Mouse (Mus musculus) large intestine, adult 2 months (tissue): ENCODE results near the gene St6galnac4. TPM values are rescaled to one million over a fixed set of nuclear protein-coding genes. Genes with fewer than 3 reads are reported as not detected.

Experiments
- DNase-seq: peaks from one replicate; pipeline ENCODE4 v3.0.0-alpha.2; 2012; ENCODE audit warnings: low read depth, low spot score
- WGBS: fragments of 180-500 bp; shearing (Covaris S2); methylation state at CpG from one replicate; pipeline ENCODE4 v1.1.7; 2018; 5-methylcytosine and 5-hydroxymethylcytosine counted together
- polyA plus RNA-seq: library from polyadenylated mRNA; depleted of rRNA; stranded (reverse); fragments of >200 nt; gene quantifications from 2 replicates; pipeline ENCODE4 v1.2.3, GENCODE M21; 2012; rRNA removed

Gene St6galnac4
- polyA plus RNA-seq, result 7.7 and 8.4 TPM in 2 replicates

DNA sequence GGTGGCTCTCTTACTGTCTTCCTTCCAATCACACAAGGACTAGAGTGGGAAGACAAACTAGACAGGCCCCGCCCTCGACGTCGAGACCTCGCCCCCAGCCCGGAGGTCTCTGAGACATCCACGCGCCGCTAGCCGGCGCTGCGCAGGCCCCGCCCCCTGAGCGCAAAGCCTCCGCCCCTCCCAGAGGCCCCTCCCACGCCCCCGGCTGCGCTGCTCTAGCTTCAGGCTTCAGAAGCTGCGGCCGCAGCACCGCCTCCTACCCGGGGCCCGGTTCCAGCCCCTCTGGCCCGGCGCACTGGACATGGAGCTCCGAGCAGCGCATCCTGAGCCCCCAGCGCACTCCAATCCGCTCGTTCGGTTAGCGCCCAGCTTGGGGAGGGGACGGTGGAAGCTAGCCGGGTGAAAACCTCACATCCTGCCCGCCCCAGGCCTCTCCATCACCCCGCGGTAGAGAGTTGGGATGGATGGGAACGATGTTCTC, at the start of gene St6galnac4:
Gene St6galnac4, plus strand, starts transcription at position 225 of the 481 bp plus-strand sequence.
- WGBS, result 1% methylated on average over 38 of the region's 38 CpGs
- no peak for DNase-seq

- 21% methylated on average over 9 of the region's 9 CpGs for WGBS
- DNase-seq, result no peak
Observed at GRCm38 (mm10) chr2:32537360-32537905, 49.5 kb upstream of the St6galnac4 start.

DNA sequence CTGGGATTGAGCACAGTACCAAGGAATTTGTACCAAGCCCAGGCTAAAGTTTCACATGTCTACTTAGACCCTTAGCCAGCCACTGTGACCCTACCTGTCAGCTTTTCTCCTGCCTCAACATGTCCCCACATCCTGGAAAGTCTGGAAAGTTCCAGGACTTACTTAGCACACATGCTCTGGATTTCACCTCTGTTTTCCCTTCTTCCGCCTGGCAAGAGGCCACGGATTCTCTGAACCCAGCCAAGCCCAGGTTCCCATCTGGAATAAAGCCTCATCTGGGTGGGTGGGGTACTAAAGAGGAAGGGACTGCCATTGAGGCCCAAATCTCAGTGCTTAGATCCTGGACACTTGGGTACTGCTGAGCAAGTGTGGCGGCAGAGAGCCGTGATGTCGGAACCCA, 49.0 kb upstream of the St6galnac4 start:
- 27% methylated on average over 5 of the region's 5 CpGs for WGBS
- DNase-seq, result no peak

GRCm38 (mm10) chr2:32538461-32538860, 48.4 kb upstream of the St6galnac4 start:
- WGBS, result 34% methylated on average over 4 of the region's 4 CpGs
- DNase-seq, result no peak

- DNase-seq, result no peak
- 33% methylated on average over 14 of the region's 14 CpGs for WGBS
Observed at GRCm38 (mm10) chr2:32539452-32539981, 47.4 kb upstream of the St6galnac4 start.

DNA sequence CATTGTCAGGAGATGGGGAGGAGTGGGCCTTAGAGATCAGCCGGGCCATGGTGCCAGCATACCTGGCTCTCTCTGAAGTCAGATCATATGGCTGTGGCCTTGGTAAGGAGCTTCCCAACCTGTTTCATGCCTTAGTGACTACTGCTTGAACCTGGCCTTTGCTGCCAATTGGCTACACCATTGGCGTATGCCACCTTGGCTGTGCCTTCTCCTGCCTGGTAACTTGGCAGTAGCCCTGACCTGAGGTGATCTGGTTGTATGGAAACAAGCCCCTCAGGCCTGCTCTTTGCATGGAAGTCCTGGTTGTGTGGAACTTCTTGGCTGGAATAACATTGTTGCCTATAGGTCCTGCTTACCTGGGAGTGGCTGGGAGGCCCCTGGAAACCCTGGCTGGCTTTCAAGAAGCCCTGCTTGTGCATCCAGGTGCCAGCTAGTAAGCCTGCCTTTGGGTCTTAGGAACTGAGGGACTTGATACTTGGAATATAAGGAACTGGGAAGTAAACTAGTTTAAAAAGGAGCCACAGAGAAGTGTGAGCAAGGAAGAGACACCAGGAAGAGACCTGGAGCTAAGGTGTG, 45.5 kb upstream of the St6galnac4 start:
- 42% methylated on average over 2 of the region's 2 CpGs for WGBS
- DNase-seq, result no peak

GRCm38 (mm10) chr2:32541986-32542573, 44.8 kb upstream of the St6galnac4 start:
- DNase-seq, result no peak
- WGBS, result 40% methylated on average over 4 of the region's 4 CpGs

GRCm38 (mm10) chr2:32543031-32543449, 43.9 kb upstream of the St6galnac4 start:
- WGBS, result 23% methylated on average over 3 of the region's 3 CpGs
- DNase-seq, result no peak

- DNase-seq, result no peak
Observed at GRCm38 (mm10) chr2:32546951-32547350, 39.9 kb upstream of the St6galnac4 start.

DNA sequence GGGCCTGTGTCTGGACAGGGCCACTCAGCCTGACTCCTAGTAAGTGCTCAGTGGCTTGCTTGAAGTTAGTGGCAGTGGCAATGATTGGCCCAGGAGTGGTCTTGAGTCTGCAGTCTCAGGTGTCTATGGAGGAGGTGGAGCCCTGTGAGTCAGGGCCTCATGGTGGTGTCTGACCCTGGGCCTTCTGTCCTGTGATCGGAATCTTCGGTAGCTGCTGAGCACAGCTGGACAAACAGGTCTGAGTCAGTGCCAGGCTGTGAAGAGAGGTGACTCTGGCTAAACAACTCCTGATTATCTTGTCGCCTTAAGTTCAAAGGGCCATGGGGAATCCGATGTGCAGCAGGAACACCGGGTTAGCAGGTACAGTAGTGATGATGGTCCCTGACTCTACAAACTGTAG, 39.5 kb upstream of the St6galnac4 start:
- 53% methylated on average over 5 of the region's 5 CpGs for WGBS
- DNase-seq, result no peak

More at GRCm38 (mm10) chr2:32546951-32547350, 39.9 kb upstream of the St6galnac4 start:
- WGBS, result 85% methylated on average over 1 of the region's 1 CpGs

GRCm38 (mm10) chr2:32547964-32548739, 38.7 kb upstream of the St6galnac4 start:
- 70% methylated on average over 7 of the region's 7 CpGs for WGBS
- DNase-seq, result no peak

DNA sequence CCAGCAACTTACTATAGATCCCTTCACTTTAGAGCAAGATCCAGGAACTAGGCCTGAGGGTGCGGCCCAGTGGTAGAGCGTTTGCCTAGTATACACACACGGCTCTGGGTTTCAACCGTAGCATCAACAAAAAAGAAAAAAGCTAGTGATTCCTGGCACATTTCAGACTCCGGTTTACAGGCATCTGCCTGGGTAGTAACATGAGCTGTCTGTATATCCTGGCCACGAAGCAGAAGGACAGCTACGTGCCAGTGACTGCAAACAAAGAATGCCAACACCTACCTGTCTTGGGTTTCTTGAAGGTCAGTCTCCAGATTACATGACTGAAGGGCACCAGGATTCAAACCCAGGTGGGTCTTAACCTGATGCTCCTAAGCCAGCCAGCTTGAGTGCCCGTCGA, 37.7 kb upstream of the St6galnac4 start:
- no peak for DNase-seq
- 48% methylated on average over 9 of the region's 9 CpGs for WGBS

GRCm38 (mm10) chr2:32549764-32550163, 37.1 kb upstream of the St6galnac4 start:
- WGBS, result 5% methylated on average over 6 of the region's 6 CpGs
- no peak for DNase-seq

- 59% methylated on average over 5 of the region's 5 CpGs for WGBS
- DNase-seq, result no peak
Observed at GRCm38 (mm10) chr2:32551236-32551635, 35.7 kb upstream of the St6galnac4 start.

DNA sequence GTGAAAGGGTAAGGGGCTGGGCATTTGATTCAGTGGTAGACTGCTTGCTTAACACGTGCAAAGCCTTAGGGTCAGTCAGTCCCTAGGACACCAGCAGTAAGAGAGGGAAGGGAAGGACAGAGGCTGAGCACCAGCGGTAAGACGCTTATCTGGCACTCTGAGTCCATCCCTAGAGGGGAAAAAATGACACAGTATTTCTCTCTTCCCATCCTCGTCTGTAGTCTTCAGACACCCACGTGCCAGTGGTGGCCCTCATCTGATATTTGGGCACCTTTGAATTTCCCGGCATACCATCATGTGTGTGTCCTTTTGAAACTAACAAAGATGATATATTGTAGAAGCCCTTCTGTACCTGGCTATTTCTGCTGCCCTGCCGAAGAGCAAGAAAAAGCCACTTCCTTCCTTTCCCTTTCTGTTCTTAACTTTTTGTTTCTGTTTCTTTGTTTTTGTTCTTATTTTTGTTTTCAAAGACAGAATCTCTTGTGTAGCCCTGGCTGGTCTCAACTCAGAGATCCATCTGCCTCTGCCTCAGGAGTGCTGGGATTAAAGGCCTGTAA, 33.2 kb upstream of the St6galnac4 start:
- 70% methylated on average over 7 of the region's 7 CpGs for WGBS
- no peak for DNase-seq

- no peak for DNase-seq
- WGBS, result 50% methylated on average over 4 of the region's 4 CpGs
Observed at GRCm38 (mm10) chr2:32555484-32555883, 31.4 kb upstream of the St6galnac4 start.

DNA sequence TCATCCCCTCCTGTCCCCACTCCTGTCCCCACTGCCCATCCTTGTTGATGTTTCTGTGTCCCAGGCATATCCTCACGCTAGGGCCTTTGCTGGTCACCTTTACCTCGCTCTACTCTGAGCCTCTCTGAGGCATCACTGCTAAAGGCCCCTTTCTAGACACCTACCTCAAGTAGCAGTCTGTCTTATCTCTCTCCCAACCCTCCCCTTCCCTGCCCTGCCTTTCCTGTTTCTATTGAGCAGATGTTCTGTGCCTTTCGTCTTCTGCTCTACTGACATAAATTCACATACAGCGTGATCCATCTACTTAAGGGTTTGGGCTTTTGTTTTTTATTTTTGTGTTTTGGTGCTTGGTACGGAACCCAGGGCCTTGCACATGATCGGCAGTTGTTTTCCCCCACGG, 30.9 kb upstream of the St6galnac4 start:
- WGBS, result 83% methylated on average over 7 of the region's 7 CpGs
- no peak for DNase-seq

DNA sequence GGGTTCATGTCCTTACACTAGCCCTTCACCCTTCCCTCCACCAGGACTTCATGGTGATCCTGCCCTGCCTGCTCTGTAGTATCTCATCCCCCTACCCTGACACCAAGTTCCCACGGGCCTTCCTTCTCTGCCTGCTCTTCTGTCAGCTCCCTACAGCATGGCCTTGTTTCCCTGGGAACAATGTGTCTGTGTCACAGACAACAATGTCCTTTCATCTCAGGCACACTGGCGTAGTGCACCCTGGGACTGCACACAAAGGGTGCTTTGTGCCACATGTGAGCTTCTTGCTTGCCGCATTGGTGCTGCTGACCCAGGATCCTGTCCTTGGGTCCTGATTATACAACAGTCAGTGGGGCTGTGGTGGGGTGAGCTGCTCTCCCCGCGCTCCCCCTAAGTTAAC, 27.3 kb upstream of the St6galnac4 start:
- 57% methylated on average over 5 of the region's 5 CpGs for WGBS
- no peak for DNase-seq

GRCm38 (mm10) chr2:32566536-32567063, 20.3 kb upstream of the St6galnac4 start:
- WGBS, result 31% methylated on average over 4 of the region's 4 CpGs
- DNase-seq, result no peak

DNA sequence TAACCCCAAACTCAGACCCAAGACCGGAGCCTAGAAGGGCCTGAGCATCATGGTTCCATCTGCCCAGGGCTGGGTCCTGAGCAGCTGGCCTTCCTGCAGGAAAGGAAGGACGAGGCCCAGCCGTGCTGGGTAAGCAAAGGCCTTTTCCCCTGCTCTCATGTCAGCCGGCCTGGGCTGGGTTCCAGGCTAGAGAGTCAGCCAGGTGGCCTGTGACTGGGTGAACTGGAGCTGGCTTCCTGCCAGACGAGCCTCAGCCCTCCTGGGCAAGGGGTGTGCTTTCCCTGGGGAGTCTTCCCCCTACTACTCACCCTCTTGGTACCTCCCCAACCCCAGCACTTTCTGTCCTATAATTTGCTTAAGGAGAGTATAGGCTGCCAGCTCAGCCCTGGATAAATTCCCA, 18.7 kb upstream of the St6galnac4 start:
- DNase-seq, result no peak
- WGBS, result 32% methylated on average over 5 of the region's 5 CpGs
